Mouse (Mus musculus) mature B cell (primary cell): Measurements from ENCODE around the gene Cdadc1.
"Not testable (repeated sequence)": the region's sequence is repeated elsewhere in the genome, so short reads cannot be mapped to it uniquely, and the experiment has no call there.

Experiments
- in situ Hi-C: fragments of 300-500 bp; cut with MboI; formaldehyde crosslinking; loops from 2 replicates; pipeline ENCODE4 v1.14.3; 2019

The Cdadc1 gene

GRCm38 (mm10) chr14:59597398-59598259 lies at the start of gene Cdadc1:
Gene Cdadc1, minus strand, starts transcription at chr14:59597959.
- in situ Hi-C loops = no loop called here

- in situ Hi-C loops = no loop called here
These were observed 49.3 kb upstream of the Cdadc1 start for GRCm38 (mm10) chr14:59646826-59647697.

- in situ Hi-C loops = no loop called here
These were observed 47.1 kb upstream of the Cdadc1 start for GRCm38 (mm10) chr14:59644896-59645295.

GRCm38 (mm10) chr14:59644166-59644565 lies 46.4 kb upstream of the Cdadc1 start:
- in situ Hi-C loops = no loop called here

GRCm38 (mm10) chr14:59643582-59643981 lies 45.8 kb upstream of the Cdadc1 start:
- in situ Hi-C loops = no loop called here

- in situ Hi-C loops = no loop called here
These were observed 44.1 kb upstream of the Cdadc1 start for GRCm38 (mm10) chr14:59641856-59642255.

GRCm38 (mm10) chr14:59638906-59639703 lies 41.3 kb upstream of the Cdadc1 start:
- in situ Hi-C loops = no loop called here

GRCm38 (mm10) chr14:59633988-59634387 lies 36.2 kb upstream of the Cdadc1 start:
- in situ Hi-C loops = no loop called here

- in situ Hi-C loops = no loop called here
These were observed 35.6 kb upstream of the Cdadc1 start for GRCm38 (mm10) chr14:59633295-59633898.

- in situ Hi-C loops = no loop called here
These were observed 34.3 kb upstream of the Cdadc1 start for GRCm38 (mm10) chr14:59632067-59632466.

GRCm38 (mm10) chr14:59630096-59630495 lies 32.3 kb upstream of the Cdadc1 start:
- in situ Hi-C loops = no loop called here

GRCm38 (mm10) chr14:59629308-59629707 lies 31.5 kb upstream of the Cdadc1 start:
- in situ Hi-C loops = no loop called here

- in situ Hi-C loops = no loop called here
These were observed 30.1 kb upstream of the Cdadc1 start for GRCm38 (mm10) chr14:59627823-59628222.

- in situ Hi-C loops = no loop called here
These were observed 29.5 kb upstream of the Cdadc1 start for GRCm38 (mm10) chr14:59627142-59627680.

GRCm38 (mm10) chr14:59626711-59627110 lies 29.0 kb upstream of the Cdadc1 start:
- in situ Hi-C loops = no loop called here

- in situ Hi-C loops = no loop called here
These were observed 28.1 kb upstream of the Cdadc1 start for GRCm38 (mm10) chr14:59625806-59626364.

- in situ Hi-C loops = no loop called here
These were observed 27.5 kb upstream of the Cdadc1 start, which contains the start of gene Shisa2 for GRCm38 (mm10) chr14:59625158-59625805. Gene Shisa2, plus strand, starts transcription at chr14:59625308.

- in situ Hi-C loops = no loop called here
These were observed 26.6 kb upstream of the Cdadc1 start for GRCm38 (mm10) chr14:59624326-59624885.

GRCm38 (mm10) chr14:59616802-59617201 lies 19.0 kb upstream of the Cdadc1 start:
- in situ Hi-C loops = no loop called here

- in situ Hi-C loops = not testable (repeated sequence)
These were observed 16.4 kb upstream of the Cdadc1 start for GRCm38 (mm10) chr14:59614149-59614548.
